Mouse (Mus musculus) heart, embryonic 11.5 days (tissue): ENCODE results near the gene Cngb1. TPM values are rescaled to one million over a fixed set of nuclear protein-coding genes. Genes with fewer than 3 reads are reported as not detected.
"Not testable (repeated sequence)": the region's sequence is repeated elsewhere in the genome, so short reads cannot be mapped to it uniquely, and the experiment has no call there.

ENCODE experiments used
- ATAC-seq: fragments of 200-750 bp; cut with Nextera tagmentation; replicated peaks from 2 replicates; pipeline ENCODE4 v1.8.0; 2017; ENCODE audit warnings: moderate library complexity; ENCODE audit not compliant: insufficient number of reproducible peaks, low FRiP score, low TSS enrichment
- H3K27ac ChIP-seq: fragments of 300-500 bp; sonication (generic); 2 replicates; pipeline ENCODE4 v1.5.1; 2014; ENCODE audit warnings: mild to moderate bottlenecking, low read depth, low read length
- H3K27me3 ChIP-seq: fragments of 300-500 bp; sonication (generic); 2 replicates; pipeline ENCODE4 v1.6.1; 2014; ENCODE audit warnings: mild to moderate bottlenecking, low read length, mixed read lengths; ENCODE audit not compliant: control insufficient read depth, insufficient read depth
- H3K36me3 ChIP-seq: fragments of 300-500 bp; sonication (generic); 2 replicates; pipeline ENCODE4 v1.6.1; 2014; ENCODE audit warnings: mild to moderate bottlenecking, low read length, moderate library complexity, mixed read lengths; ENCODE audit not compliant: control insufficient read depth, insufficient read depth
- H3K4me1 ChIP-seq: fragments of 300-500 bp; sonication (generic); 2 replicates; pipeline ENCODE4 v1.6.1; 2014; ENCODE audit warnings: low read length; ENCODE audit not compliant: control insufficient read depth, insufficient read depth
- H3K4me2 ChIP-seq: fragments of 300-500 bp; sonication (generic); 2 replicates; pipeline ENCODE4 v1.6.1; 2014; ENCODE audit warnings: mild to moderate bottlenecking, moderate library complexity
- H3K4me3 ChIP-seq: fragments of 300-500 bp; sonication (generic); 2 replicates; pipeline ENCODE4 v1.5.1; 2014; ENCODE audit warnings: low read depth, low read length
- H3K9ac ChIP-seq: fragments of 300-500 bp; sonication (generic); 2 replicates; pipeline ENCODE4 v1.6.1; 2014; ENCODE audit warnings: mild to moderate bottlenecking, low read depth, low read length, moderate library complexity
- H3K9me3 ChIP-seq: fragments of 300-500 bp; sonication (generic); replicated peaks from 2 replicates; pipeline ENCODE4 v1.6.1; 2016; ENCODE audit warnings: low read length; ENCODE audit not compliant: control insufficient read depth
- WGBS: fragments of 180-500 bp; shearing (Covaris S2); extraction: QIAGEN DNeasy Blood & Tissue Kit; methylation state at CpG from one replicate; pipeline ENCODE4 v1.1.7; 2014; ENCODE audit not compliant: insufficient replicate concordance; 5-methylcytosine and 5-hydroxymethylcytosine counted together
- polyA plus RNA-seq: library from polyadenylated mRNA; unstranded; fragments of >200 nt; fragmentation: Nextera tagmentation; extraction: Ambion mirVana; gene quantifications from 2 replicates; pipeline ENCODE4 v1.2.1, GENCODE M21; 2014

Cngb1 gene
- polyA plus RNA-seq, 1 experiment from 2014 or later, result not detected

DNA sequence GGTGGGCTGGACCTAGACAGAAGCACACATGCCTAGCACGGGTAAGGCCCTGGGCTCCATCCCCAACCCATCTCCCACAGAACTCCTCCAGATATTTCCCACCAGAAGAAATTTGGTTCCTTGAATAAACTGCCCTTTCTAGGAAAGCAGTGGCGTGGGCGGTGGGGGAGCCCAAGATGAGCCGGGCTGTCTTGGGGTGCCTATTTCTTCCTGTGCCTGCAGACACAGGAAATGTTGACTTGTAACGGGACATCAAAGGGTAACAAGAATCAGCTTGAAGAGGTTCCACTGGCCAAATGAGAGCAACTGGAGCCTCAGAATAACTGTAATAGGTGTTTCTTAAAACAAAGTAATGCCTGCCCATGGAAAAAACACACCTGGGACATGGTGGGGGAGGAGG, 59.1 kb downstream of the Cngb1 start:
- H3K27me3 ChIP-seq, result no peaks in the 10 kb centered on the region
- H3K9ac ChIP-seq, result no peak overlapping the region
- no peaks in the 10 kb centered on the region for H3K9me3 ChIP-seq
- peaks cover 7% of the 10 kb centered on the region for H3K4me1 ChIP-seq
- WGBS, result 65% methylated on average over 5 of the region's 5 CpGs
- H3K4me2 ChIP-seq, result no peak overlapping the region
- H3K36me3 ChIP-seq, result no peaks in the 10 kb centered on the region
- ATAC-seq, result no peak
- H3K27ac ChIP-seq, result no peak overlapping the region
- H3K4me3 ChIP-seq, result no peak overlapping the region

DNA sequence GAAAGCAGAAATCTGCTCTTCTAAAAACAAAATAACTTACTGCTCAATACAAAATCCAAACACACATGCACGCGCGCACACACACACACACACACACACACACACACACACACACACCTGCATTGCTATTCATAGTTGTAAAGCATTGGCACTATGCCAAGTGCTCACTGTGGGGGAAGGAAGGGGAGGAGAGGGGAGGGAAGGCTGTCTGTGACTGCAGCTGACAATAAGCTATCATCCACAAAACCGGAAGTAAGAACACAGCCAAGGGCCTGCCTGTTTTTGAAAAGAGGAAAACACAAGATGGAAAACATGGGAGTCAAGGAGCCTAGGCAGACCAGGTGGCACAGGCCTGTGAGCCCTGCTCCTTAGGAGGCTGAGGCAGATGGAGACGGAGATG, 61.2 kb downstream of the Cngb1 start:
- H3K27ac ChIP-seq, result no peak overlapping the region
- WGBS, result 65% methylated on average over 5 of the region's 5 CpGs
- no peaks in the 10 kb centered on the region for H3K9me3 ChIP-seq
- no peak overlapping the region for H3K4me3 ChIP-seq
- no peaks in the 10 kb centered on the region for H3K36me3 ChIP-seq
- no peak for ATAC-seq
- no peak overlapping the region for H3K9ac ChIP-seq
- peaks cover 7% of the 10 kb centered on the region for H3K4me1 ChIP-seq
- no peaks in the 10 kb centered on the region for H3K27me3 ChIP-seq
- no peak overlapping the region for H3K4me2 ChIP-seq

DNA sequence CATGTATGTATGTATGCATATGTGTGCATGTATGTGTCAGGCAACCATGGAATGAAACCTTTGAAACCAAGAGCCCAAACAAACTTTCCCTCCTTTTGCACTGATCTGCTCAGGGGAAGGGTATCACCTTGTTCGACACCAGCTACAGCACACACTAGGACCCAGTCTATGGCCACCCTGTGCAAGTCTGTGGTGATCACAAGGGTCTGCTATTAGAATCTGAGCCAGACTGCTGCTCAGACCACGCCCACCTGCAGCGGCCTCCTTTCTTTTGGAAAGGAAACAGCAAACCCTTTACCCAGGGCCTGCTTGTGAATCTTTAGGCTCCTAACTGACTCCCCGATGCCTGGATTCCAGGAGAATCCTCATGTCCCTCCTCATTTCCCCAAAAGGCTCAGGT, 62.5 kb downstream of the Cngb1 start:
- no peak overlapping the region for H3K4me3 ChIP-seq
- no peak overlapping the region for H3K27ac ChIP-seq
- H3K4me1 ChIP-seq, result peaks cover 7% of the 10 kb centered on the region
- 74% methylated on average over 4 of the region's 4 CpGs for WGBS
- H3K9ac ChIP-seq, result no peak overlapping the region
- no peak overlapping the region for H3K4me2 ChIP-seq
- no peaks in the 10 kb centered on the region for H3K36me3 ChIP-seq
- H3K27me3 ChIP-seq, result no peaks in the 10 kb centered on the region
- ATAC-seq, result no peak
- no peaks in the 10 kb centered on the region for H3K9me3 ChIP-seq

DNA sequence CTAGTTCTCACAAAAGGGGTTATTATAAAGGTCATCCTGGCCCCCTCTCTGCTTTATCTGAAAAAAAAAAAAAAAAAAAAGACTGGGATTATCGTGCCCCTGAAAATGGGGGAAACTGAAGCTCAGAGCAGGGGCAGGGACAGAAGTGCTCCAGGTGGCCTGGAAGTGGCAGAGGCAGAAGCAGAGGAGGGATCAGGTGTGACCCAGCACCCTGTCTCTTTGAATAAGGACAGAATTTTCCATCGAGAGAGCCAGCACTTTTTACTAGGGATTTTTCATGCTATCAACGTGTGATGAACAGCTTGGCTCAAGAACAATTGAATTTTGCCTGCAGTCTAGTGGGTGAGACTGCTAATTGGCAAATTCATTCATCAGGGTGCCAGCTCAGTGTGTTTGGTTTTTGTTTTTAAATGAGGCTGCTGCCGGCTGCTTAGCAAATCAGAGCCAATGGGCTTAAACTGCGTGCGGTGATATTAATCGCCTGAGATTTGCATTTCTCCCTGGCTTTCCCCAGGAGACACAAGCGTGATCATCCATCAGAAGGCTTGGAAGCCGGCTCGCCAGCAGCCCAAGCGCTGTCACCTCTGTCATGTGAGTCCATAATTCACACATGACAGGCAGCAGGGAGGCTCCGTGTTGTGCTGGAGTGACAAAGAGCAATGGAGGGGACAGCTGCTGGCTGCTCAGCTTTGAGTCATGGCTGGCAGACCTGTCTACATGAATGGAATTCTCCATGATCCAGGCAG, 63.4 kb downstream of the Cngb1 start:
- Histone ChIP-seq H3K4me2 (no peak overlapping the region), H3K4me3 (no peak overlapping the region), H3K27me3 (no peaks in the 10 kb centered on the region), H3K4me1 (peaks cover 7% of the 10 kb centered on the region), H3K9ac (no peak overlapping the region; the same call in 1 of the 2 replicates), H3K36me3 (no peaks in the 10 kb centered on the region), H3K27ac (no peak overlapping the region), H3K9me3 (no peaks in the 10 kb centered on the region)
- WGBS, result 53% methylated on average over 12 of the region's 12 CpGs
- no peak; the same call in 1 of the 2 replicates for ATAC-seq

DNA sequence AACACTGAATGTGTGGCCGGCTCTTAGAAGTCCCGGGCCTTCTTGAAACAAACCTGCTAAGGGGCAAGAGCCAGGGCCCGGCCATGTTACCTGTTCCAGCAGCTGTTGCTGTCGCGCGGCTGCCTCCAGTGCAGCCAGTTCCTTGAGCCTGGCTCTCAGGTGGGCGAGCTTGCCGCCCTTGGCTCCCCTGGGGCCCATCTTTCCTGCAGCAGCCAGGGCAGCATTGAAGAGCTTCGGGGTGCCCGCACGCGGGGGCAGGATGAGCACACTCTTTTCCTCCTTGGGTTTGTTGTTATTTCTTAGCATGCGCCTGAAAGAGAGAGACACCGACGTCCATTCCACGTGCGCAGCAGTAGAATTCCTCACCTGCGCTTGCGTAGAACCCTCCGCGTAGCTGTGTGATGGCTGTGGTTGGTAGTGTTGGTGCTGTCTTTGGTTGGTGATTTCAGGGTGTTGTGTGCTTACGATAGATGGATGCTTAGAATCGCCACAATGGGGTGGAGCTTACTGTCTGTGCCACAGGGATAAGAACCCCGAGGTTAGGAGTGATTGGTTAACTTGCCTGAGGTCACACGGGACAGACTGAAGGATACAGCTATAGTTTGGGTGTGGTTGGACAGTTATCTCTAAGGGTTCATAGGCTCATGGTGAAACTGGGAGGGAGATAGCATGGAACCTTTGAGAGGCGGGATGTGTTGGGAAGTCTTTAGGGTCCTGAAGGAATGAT, 64.1 kb downstream of the Cngb1 start:
- Histone ChIP-seq H3K36me3 (no peaks in the 10 kb centered on the region), H3K9ac (no peak overlapping the region), H3K4me2 (no peak overlapping the region), H3K4me1 (peaks cover 7% of the 10 kb centered on the region), H3K27ac (no peak overlapping the region), H3K27me3 (no peaks in the 10 kb centered on the region), H3K4me3 (no peak overlapping the region), H3K9me3 (no peaks in the 10 kb centered on the region)
- ATAC-seq, result no peak
- WGBS, result 81% methylated on average over 26 of the region's 26 CpGs

DNA sequence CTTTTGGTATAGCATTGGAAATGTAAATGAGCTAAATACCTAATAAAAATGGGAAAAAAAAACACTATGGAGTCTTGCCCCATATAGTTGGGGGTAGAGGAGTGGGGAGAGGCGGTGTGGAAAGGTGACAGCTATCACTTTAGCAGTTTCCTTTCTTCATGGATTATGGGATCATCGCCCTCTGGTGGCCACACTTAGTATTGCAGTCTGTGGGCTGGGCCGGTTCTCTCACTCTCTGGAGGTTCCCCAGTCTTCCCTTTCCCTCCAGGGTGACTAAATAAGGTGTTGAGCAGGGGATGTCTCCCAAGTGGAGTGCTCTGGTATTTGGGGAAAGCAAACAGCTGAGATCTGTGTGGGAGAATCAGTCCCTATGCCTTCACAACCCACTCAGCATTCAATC, 70.7 kb downstream of the Cngb1 start:
- 8% methylated on average over 3 of the region's 3 CpGs for WGBS
- Histone ChIP-seq H3K4me2 (no peak overlapping the region), H3K9me3 (no peaks in the 10 kb centered on the region), H3K36me3 (no peaks in the 10 kb centered on the region), H3K27ac (no peak overlapping the region), H3K4me3 (no peak overlapping the region), H3K9ac (no peak overlapping the region), H3K27me3 (no peaks in the 10 kb centered on the region), H3K4me1 (no peaks in the 10 kb centered on the region)
- no peak for ATAC-seq

DNA sequence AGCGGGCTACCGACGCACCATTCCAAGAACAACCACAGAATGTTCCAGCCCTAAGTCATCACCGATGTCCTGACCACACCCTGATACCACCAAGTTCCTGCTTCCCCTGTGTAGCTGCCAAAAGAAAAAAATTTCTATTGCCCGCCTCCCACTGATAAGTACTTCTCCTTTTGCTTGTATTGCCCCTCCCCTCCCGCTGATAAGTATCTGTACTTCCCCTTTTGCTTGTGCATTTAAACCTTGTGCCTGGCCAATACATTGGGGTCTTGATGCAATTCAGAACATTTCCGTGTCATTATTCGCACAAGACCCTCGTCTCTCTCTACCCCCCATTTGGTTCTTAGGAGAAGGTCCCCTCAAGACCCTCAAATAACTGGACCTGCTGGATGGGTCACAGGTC, 76.3 kb downstream of the Cngb1 start:
- not testable (repeated sequence) for H3K9ac ChIP-seq, H3K4me3 ChIP-seq, H3K27me3 ChIP-seq, H3K36me3 ChIP-seq, H3K4me2 ChIP-seq, ATAC-seq, H3K4me1 ChIP-seq, H3K27ac ChIP-seq, H3K9me3 ChIP-seq
- WGBS, result 85% methylated on average over 9 of the region's 9 CpGs

DNA sequence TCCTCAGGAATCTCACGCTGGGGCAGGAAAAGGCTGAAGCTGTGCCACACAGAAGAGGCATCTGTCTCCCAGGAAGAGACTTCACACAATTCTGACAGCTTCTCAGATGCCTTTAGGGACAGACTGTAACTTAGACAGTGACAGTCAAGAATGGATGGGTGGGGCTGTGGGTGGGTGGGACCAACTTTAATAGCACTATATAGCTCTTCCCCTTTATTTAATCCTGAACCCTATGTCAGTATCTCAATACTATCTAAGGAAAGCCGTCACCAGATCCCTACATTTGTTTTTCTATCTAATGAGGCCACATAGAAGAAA, 79.3 kb downstream of the Cngb1 start:
- Histone ChIP-seq H3K27ac (peak overlapping the region; percentile 29; the same call in 1 of the 2 replicates), H3K9me3 (no peaks in the 10 kb centered on the region), H3K4me3 (no peak overlapping the region), H3K4me2 (peak overlapping the region; percentile 32), H3K4me1 (peaks cover 8% of the 10 kb centered on the region; the same call in 1 of the 2 replicates), H3K9ac (no peak overlapping the region), H3K36me3 (no peaks in the 10 kb centered on the region), H3K27me3 (no peaks in the 10 kb centered on the region)
- ATAC-seq, result no peak
- 22% methylated on average over 2 of the region's 2 CpGs for WGBS
